Mouse (Mus musculus) liver, embryonic 14.5 days (tissue): Measurements from ENCODE around the gene Dlgap4.

ENCODE experiments used
- CTCF ChIP-seq: IDR thresholded peaks from 2 replicates; pipeline ENCODE4 v1.5.1; 2016; ENCODE audit warnings: antibody characterized with exemption, low read depth, control low read depth
- EP300 ChIP-seq: IDR thresholded peaks from 2 replicates; pipeline ENCODE4 v1.6.1; 2016; ENCODE audit warnings: antibody characterized with exemption, low read depth

DNA sequence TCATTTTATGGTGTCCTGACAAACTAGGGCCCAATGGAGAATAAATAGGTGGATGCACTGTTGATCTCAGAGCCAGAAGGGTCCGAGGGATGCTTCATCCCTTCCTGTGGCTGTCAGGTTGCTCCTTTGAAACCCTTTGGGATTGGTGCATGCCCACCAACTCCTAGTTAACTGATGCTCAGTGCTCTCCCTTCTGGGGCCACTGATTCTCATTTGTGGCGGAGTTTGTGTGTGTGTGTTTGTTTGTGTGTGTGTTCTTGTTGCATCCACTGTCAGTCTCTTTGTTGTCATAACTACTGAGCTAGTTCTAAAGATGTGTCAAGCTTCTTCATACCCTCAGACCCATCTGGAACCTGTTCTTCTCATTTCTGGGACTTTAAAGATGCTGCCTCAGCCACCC, 171.4 kb downstream of the Dlgap4 start:
- TF ChIP-seq EP300 (no peak), CTCF (no peak)
